Mouse (Mus musculus) lung, adult 2 months (tissue): Measurements from ENCODE around the gene Tgfbr3.

Experiments
- CTCF ChIP-seq: fragments of 200-500 bp; IDR thresholded peaks from 2 replicates; pipeline ENCODE4 v1.5.1; 2011; ENCODE audit warnings: mild to moderate bottlenecking, low read length, control low read depth; ENCODE audit not compliant: insufficient read depth
- POLR2A ChIP-seq: fragments of 200-500 bp; IDR thresholded peaks from 2 replicates; pipeline ENCODE4 v1.6.1; 2011; ENCODE audit warnings: low read depth, mild to moderate bottlenecking, control low read depth, low read length, borderline replicate concordance; ENCODE audit errors: extremely low read depth

DNA sequence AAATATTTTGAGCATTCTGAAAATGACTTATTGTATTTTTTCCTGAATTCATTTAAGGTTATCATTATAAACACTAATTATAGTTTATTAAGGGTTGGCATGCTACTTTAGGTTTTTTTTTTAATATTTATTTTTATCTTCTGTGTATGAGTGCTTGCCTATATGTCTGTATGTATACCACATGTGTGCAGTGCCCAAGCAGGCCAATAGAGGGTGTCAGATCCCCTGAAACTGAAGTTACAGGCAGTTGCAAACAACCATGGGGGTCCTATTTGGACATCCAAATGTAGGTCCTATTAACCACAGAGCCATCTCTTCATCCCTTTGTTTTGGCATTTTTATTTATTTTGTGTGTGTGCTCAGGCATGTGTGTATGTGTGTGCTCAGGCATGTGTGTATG lies 61.8 kb downstream of the Tgfbr3 start:
- TF ChIP-seq CTCF (no peak), POLR2A (no peak)
